Mouse (Mus musculus) macrophage (primary cell): Measurements from ENCODE around the gene Serpine2. TPM values are rescaled to one million over a fixed set of nuclear protein-coding genes. Genes with fewer than 3 reads are reported as not detected.
A peak's percentile ranks its signal among the peaks of the same experiment; 100 is the strongest.

Experiments used
- H3K27ac ChIP-seq: fragments of 350-480 bp; formaldehyde crosslinking; 2 replicates; pipeline ENCODE4 v1.9.0; 2021
- H3K36me3 ChIP-seq: fragments of 350-480 bp; formaldehyde crosslinking; 2 replicates; pipeline ENCODE4 v1.9.0; 2021; ENCODE audit errors: inconsistent target
- H3K4me3 ChIP-seq: fragments of 350-480 bp; formaldehyde crosslinking; 2 replicates; pipeline ENCODE4 v1.9.0; 2021; ENCODE audit errors: inconsistent target
- H3K79me2 ChIP-seq: fragments of 350-480 bp; formaldehyde crosslinking; 2 replicates; pipeline ENCODE4 v1.9.0; 2021; ENCODE audit errors: inconsistent target
- WGBS: methylation state at CpG from one replicate; pipeline ENCODE4 v1.1.7; 2026; ENCODE audit warnings: inconsistent platforms; ENCODE audit not compliant: missing documents; 5-methylcytosine and 5-hydroxymethylcytosine counted together
- polyA plus RNA-seq: library from polyadenylated mRNA; stranded (reverse); fragments of 250-400 nt; gene quantifications from 3 replicates; pipeline ENCODE4 v1.2.4, GENCODE M21; 2018; ENCODE audit warnings: inconsistent platforms

Gene Serpine2
- polyA plus RNA-seq, 1 experiment from 2014 or later, result 3.0 TPM

GRCm38 (mm10) chr1:79848663-79849062 is 12.3 kb downstream of the Serpine2 start:
- H3K27ac ChIP-seq, result peak overlapping the region; percentile 60
- WGBS, result 25% methylated on average over 3 of the region's 3 CpGs
- no peaks in the 10 kb centered on the region for H3K36me3 ChIP-seq
- H3K79me2 ChIP-seq, result no peaks in the 10 kb centered on the region
- no peak overlapping the region for H3K4me3 ChIP-seq

- Histone ChIP-seq H3K27ac (no peak overlapping the region), H3K4me3 (no peak overlapping the region), H3K36me3 (no peaks in the 10 kb centered on the region), H3K79me2 (no peaks in the 10 kb centered on the region)
- WGBS, result 83% methylated on average over 2 of the region's 2 CpGs
Measured at GRCm38 (mm10) chr1:79846891-79847290, 14.1 kb downstream of the Serpine2 start.

- Histone ChIP-seq H3K79me2 (no peaks in the 10 kb centered on the region), H3K36me3 (no peaks in the 10 kb centered on the region), H3K27ac (no peak overlapping the region), H3K4me3 (no peak overlapping the region)
- 93% methylated on average over 16 of the region's 16 CpGs for WGBS
Measured at GRCm38 (mm10) chr1:79832719-79833404, 28.1 kb downstream of the Serpine2 start.

- Histone ChIP-seq H3K36me3 (no peaks in the 10 kb centered on the region), H3K4me3 (no peak overlapping the region), H3K27ac (no peak overlapping the region), H3K79me2 (no peaks in the 10 kb centered on the region)
- WGBS, result 69% methylated on average over 14 of the region's 14 CpGs
Measured at GRCm38 (mm10) chr1:79823951-79824633, 36.9 kb downstream of the Serpine2 start.

- no peak overlapping the region for H3K27ac ChIP-seq
- WGBS, result 62% methylated on average over 13 of the region's 13 CpGs
- no peaks in the 10 kb centered on the region for H3K36me3 ChIP-seq
- H3K79me2 ChIP-seq, result no peaks in the 10 kb centered on the region
- H3K4me3 ChIP-seq, result no peak overlapping the region
Measured at GRCm38 (mm10) chr1:79822806-79823525, 38.0 kb downstream of the Serpine2 start.

GRCm38 (mm10) chr1:79819296-79819879 is 41.6 kb downstream of the Serpine2 start:
- Histone ChIP-seq H3K4me3 (no peak overlapping the region), H3K36me3 (no peaks in the 10 kb centered on the region)
- 94% methylated on average over 10 of the region's 11 CpGs for WGBS

GRCm38 (mm10) chr1:79815446-79815845 is 45.5 kb downstream of the Serpine2 start:
- no peak overlapping the region for H3K4me3 ChIP-seq
- WGBS, result 98% methylated on average over 3 of the region's 3 CpGs
- no peak overlapping the region for H3K27ac ChIP-seq
- no peaks in the 10 kb centered on the region for H3K36me3 ChIP-seq
- H3K79me2 ChIP-seq, result no peaks in the 10 kb centered on the region

More at GRCm38 (mm10) chr1:79819296-79819879, 41.6 kb downstream of the Serpine2 start:
- Histone ChIP-seq H3K79me2 (no peaks in the 10 kb centered on the region), H3K27ac (no peak overlapping the region)

GRCm38 (mm10) chr1:79809447-79809846 is 51.5 kb downstream of the Serpine2 start:
- 98% methylated on average over 3 of the region's 3 CpGs for WGBS
- H3K27ac ChIP-seq, result no peak overlapping the region
- H3K36me3 ChIP-seq, result no peaks in the 10 kb centered on the region
- H3K79me2 ChIP-seq, result no peaks in the 10 kb centered on the region
- no peak overlapping the region for H3K4me3 ChIP-seq

- H3K4me3 ChIP-seq, result no peak overlapping the region
- H3K27ac ChIP-seq, result no peak overlapping the region
- 50% methylated on average over 5 of the region's 5 CpGs for WGBS
- no peaks in the 10 kb centered on the region for H3K36me3 ChIP-seq
- H3K79me2 ChIP-seq, result no peaks in the 10 kb centered on the region
Measured at GRCm38 (mm10) chr1:79806865-79807264, 54.1 kb downstream of the Serpine2 start.

- 31% methylated on average over 7 of the region's 7 CpGs for WGBS
- H3K79me2 ChIP-seq, result no peaks in the 10 kb centered on the region
- H3K36me3 ChIP-seq, result no peaks in the 10 kb centered on the region
- H3K4me3 ChIP-seq, result no peak overlapping the region
- H3K27ac ChIP-seq, result no peak overlapping the region
Measured at GRCm38 (mm10) chr1:79803614-79804013, 57.4 kb downstream of the Serpine2 start.

GRCm38 (mm10) chr1:79802858-79803427 is 58.0 kb downstream of the Serpine2 start:
- 90% methylated on average over 11 of the region's 11 CpGs for WGBS
- H3K4me3 ChIP-seq, result no peak overlapping the region
- no peak overlapping the region for H3K27ac ChIP-seq
- no peaks in the 10 kb centered on the region for H3K36me3 ChIP-seq
- no peaks in the 10 kb centered on the region for H3K79me2 ChIP-seq

- 70% methylated on average over 3 of the region's 3 CpGs for WGBS
Measured at GRCm38 (mm10) chr1:79797084-79797483, 63.9 kb downstream of the Serpine2 start.

GRCm38 (mm10) chr1:79786267-79786927 is 74.6 kb downstream of the Serpine2 start:
- Histone ChIP-seq H3K4me3 (no peak overlapping the region), H3K79me2 (no peaks in the 10 kb centered on the region), H3K36me3 (peaks cover 8% of the 10 kb centered on the region), H3K27ac (no peak overlapping the region)
- 58% methylated on average over 7 of the region's 7 CpGs for WGBS

More at GRCm38 (mm10) chr1:79797084-79797483, 63.9 kb downstream of the Serpine2 start:
- H3K36me3 ChIP-seq, result no peaks in the 10 kb centered on the region
- H3K27ac ChIP-seq, result no peak overlapping the region
- H3K79me2 ChIP-seq, result no peaks in the 10 kb centered on the region
- no peak overlapping the region for H3K4me3 ChIP-seq

GRCm38 (mm10) chr1:79782433-79782832 is 78.5 kb downstream of the Serpine2 start:
- H3K4me3 ChIP-seq, result no peak overlapping the region
- H3K27ac ChIP-seq, result no peak overlapping the region
- peaks cover 45% of the 10 kb centered on the region for H3K36me3 ChIP-seq
- peaks cover 8% of the 10 kb centered on the region; the same call in 1 of the 2 replicates for H3K79me2 ChIP-seq
- 97% methylated on average over 2 of the region's 3 CpGs for WGBS
